Mouse (Mus musculus) G1E (cell line): ENCODE results near the gene Rapgef6.
A peak's percentile ranks its signal among the peaks of the same experiment; 100 is the strongest.

Source experiments
- CTCF ChIP-seq: IDR thresholded peaks from 2 replicates; pipeline ENCODE4 v1.5.1; 2012; ENCODE audit warnings: low read depth, low read length, inconsistent platforms, mixed read lengths
- GATA1 ChIP-seq: IDR thresholded peaks from 2 replicates; pipeline ENCODE4 v1.6.1; 2012; ENCODE audit warnings: borderline replicate concordance, low read length, inconsistent platforms, mixed read lengths
- GATA2 ChIP-seq: IDR thresholded peaks from 2 replicates; pipeline ENCODE4 v1.6.1; 2012; ENCODE audit warnings: low read depth, low read length, inconsistent platforms, borderline replicate concordance
- POLR2AphosphoS5 ChIP-seq: IDR thresholded peaks from 2 replicates; pipeline ENCODE4 v1.6.1; 2012; ENCODE audit warnings: low read depth, low read length, inconsistent platforms; ENCODE audit not compliant: insufficient replicate concordance
- TAL1 ChIP-seq: conservative IDR thresholded peaks from 2 replicates; pipeline ENCODE4 v1.6.1; 2012; ENCODE audit warnings: low read depth, low read length, inconsistent platforms, mixed read lengths

GRCm38 (mm10) chr11:54534871-54535270 is 12.2 kb downstream of the Rapgef6 start:
- TF ChIP-seq CTCF (peak; percentile 37; the same call in 1 of the 2 replicates), TAL1 (no peak), GATA1 (no peak), POLR2AphosphoS5 (no peak), GATA2 (no peak)
